Mouse (Mus musculus) spleen, postnatal 36 days (tissue): ENCODE measurements at regions not wholly inside any gene's neighbourhood (a gene's known extent, or its start where the extent isn't known, plus 50 kb on each side); places are given as distances from the start of the nearest gene placed in this dataset.

Source experiments
- DNase-seq, 2 experiments: peaks; one replicate each; pipeline ENCODE4 v3.0.0; 2022; ENCODE audit warnings: low spot score in 2 of 2, mixed read lengths in 1 of 2

GRCm38 (mm10) chr4:47870010-47870637 lies 174.8 kb upstream of the Nr4a3 start:
- DNase-seq: no peak

- no peak for DNase-seq
Observed at GRCm38 (mm10) chr4:47870638-47871019, 174.3 kb upstream of the Nr4a3 start.

- no peak for DNase-seq
Observed at GRCm38 (mm10) chr4:47881560-47881959, 163.4 kb upstream of the Nr4a3 start.

- no peak for DNase-seq
Observed at GRCm38 (mm10) chr4:47882076-47882475, 162.9 kb upstream of the Nr4a3 start.

- no peak for DNase-seq
Observed at GRCm38 (mm10) chr4:47899579-47899978, 145.4 kb upstream of the Nr4a3 start.

GRCm38 (mm10) chr4:47902749-47903148 lies 142.2 kb upstream of the Nr4a3 start:
- no peak for DNase-seq

- no peak for DNase-seq
Observed at GRCm38 (mm10) chr4:47912259-47912658, 132.7 kb upstream of the Nr4a3 start.

GRCm38 (mm10) chr4:47919576-47919975 lies 125.4 kb upstream of the Nr4a3 start:
- DNase-seq: no peak

GRCm38 (mm10) chr4:47931464-47931863 lies 113.5 kb upstream of the Nr4a3 start:
- DNase-seq: no peak

GRCm38 (mm10) chr4:47933526-47933925 lies 111.4 kb upstream of the Nr4a3 start:
- DNase-seq: no peak

GRCm38 (mm10) chr4:47935547-47935946 lies 109.4 kb upstream of the Nr4a3 start:
- no peak for DNase-seq

GRCm38 (mm10) chr4:47936470-47937125 lies 108.4 kb upstream of the Nr4a3 start:
- no peak for DNase-seq

GRCm38 (mm10) chr4:47947869-47948573 lies 96.9 kb upstream of the Nr4a3 start:
- DNase-seq: no peak

- DNase-seq: no peak
Observed at GRCm38 (mm10) chr4:47948789-47949188, 96.2 kb upstream of the Nr4a3 start.

GRCm38 (mm10) chr4:47954576-47955305 lies 90.2 kb upstream of the Nr4a3 start:
- DNase-seq: no peak

- DNase-seq: peak; percentile 17 to 35
Observed at GRCm38 (mm10) chr4:47964630-47965029, 80.3 kb upstream of the Nr4a3 start.

- DNase-seq: no peak
Observed at GRCm38 (mm10) chr4:47971861-47972260, 73.1 kb upstream of the Nr4a3 start.

- no peak for DNase-seq
Observed at GRCm38 (mm10) chr4:47979579-47980313, 65.2 kb upstream of the Nr4a3 start.
